16 mouse cellular contexts compared by ENCODE assay signal in the genomic region with DNA sequence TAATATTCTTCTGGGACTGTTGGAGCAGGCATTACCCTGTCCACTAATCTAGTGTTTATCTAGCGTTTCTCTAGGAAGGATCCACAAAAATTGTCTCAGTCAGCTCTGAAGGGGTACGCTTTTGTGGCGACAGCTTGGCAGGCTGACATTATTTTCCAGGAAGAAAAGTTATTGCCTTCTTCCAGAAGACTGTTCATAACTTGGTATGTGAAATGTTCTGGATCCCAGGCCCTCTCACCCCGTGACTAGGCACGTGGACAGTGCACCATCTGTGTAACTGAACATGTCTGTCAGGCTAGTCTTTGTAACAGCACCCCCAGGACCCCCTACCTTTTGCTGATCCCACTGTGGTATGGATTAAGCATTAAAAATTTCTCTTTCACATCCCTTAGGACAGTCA. TPM values are rescaled to one million over a fixed set of nuclear protein-coding genes. Genes with fewer than 3 reads are reported as not detected.
A peak's percentile ranks its signal among the peaks of the same experiment; 100 is the strongest.
DNase-seq lines count a peak whose midpoint lies in the region; ATAC-seq and TF ChIP-seq lines count a peak whose summit lies in the region.
"Had no signal": no experiment of that assay in that cellular context is flagged by ENCODE, and none has a peak within 500 bp of the region (broad histone marks: within the 10 kb centered on the region; RNA-seq: fewer than 3 reads in every experiment).

No protein-coding gene starts in this region.

- no peak for DNase-seq in heart, adult 9 months (ENCODE audit: low spot score in 2 of 2)
- DNase-seq in stomach, postnatal 0 days (ENCODE audit: low spot score) = no peak
- DNase-seq in thymus, postnatal 14 days = no peak
- DNase-seq: adrenal gland, adult 8-10 months; cerebellum, adult 11-12 months; kidney, adult 11 months; layer of hippocampus, postnatal 36 days; right cerebral cortex, postnatal 14 days had no signal

- no peaks in the 10 kb centered on the region for H3K27me3 ChIP-seq in heart, embryonic 14.5 days (ENCODE audit: control insufficient read depth, insufficient read depth, low read length)
- no peaks in the 10 kb centered on the region for H3K27me3 ChIP-seq in stomach, embryonic 16.5 days (ENCODE audit: control insufficient read depth, insufficient read depth, low read length)
- H3K27me3 ChIP-seq in stomach, postnatal 0 days (ENCODE audit: control insufficient read depth, insufficient read depth, low read length) = no peaks in the 10 kb centered on the region
- H3K27me3 ChIP-seq in limb, embryonic 13.5 days = no peaks in the 10 kb centered on the region
- H3K27me3 ChIP-seq in hindbrain, embryonic 13.5 days = 0 out of 2 replicates have a peak, but pooled peaks cover 10% of the 10 kb centered on the region
- H3K27me3 ChIP-seq: forebrain, embryonic 15.5 days; liver, embryonic 15.5 days; neural tube, embryonic 12.5 days had no signal

- H3K27ac ChIP-seq in heart, embryonic 14.5 days (replicated peaks in 1 of 2; ENCODE audit: control insufficient read depth in 1 of 2, insufficient read depth in 1 of 2, low read depth in 2 of 2, low read length in 2 of 2) = peak overlapping the region; percentile 21 to 99; a peak in 2 of 4 replicates
- peak overlapping the region; percentile 17; the same call in 1 of the 2 replicates for H3K27ac ChIP-seq in stomach, embryonic 16.5 days (ENCODE audit: low read length)
- H3K27ac ChIP-seq in stomach, postnatal 0 days (replicated peaks) = no peak overlapping the region
- H3K27ac ChIP-seq in limb, embryonic 13.5 days = peak overlapping the region; percentile 95; the same call in 1 of the 2 replicates
- H3K27ac ChIP-seq in hindbrain, embryonic 13.5 days = no peak overlapping the region
- H3K27ac ChIP-seq: forebrain, embryonic 15.5 days; liver, embryonic 15.5 days; neural tube, embryonic 12.5 days had no signal

- TF ChIP-seq EP300 in stomach, postnatal 0 days (optimal IDR thresholded peaks at IDR 0.05) = no peak

- no peak overlapping the region for H3K9ac ChIP-seq in heart, embryonic 14.5 days (ENCODE audit: low read length)
- no peak overlapping the region for H3K9ac ChIP-seq in stomach, embryonic 16.5 days (ENCODE audit: low read length)
- no peak overlapping the region for H3K9ac ChIP-seq in stomach, postnatal 0 days (ENCODE audit: low read length)
- H3K9ac ChIP-seq in limb, embryonic 13.5 days = no peak overlapping the region
- no peak overlapping the region for H3K9ac ChIP-seq in hindbrain, embryonic 13.5 days
- H3K9ac ChIP-seq: forebrain, embryonic 15.5 days; liver, embryonic 15.5 days; neural tube, embryonic 12.5 days had no signal

- H3K9me3 ChIP-seq in heart, embryonic 14.5 days (ENCODE audit: control insufficient read depth, low read length) = no peaks in the 10 kb centered on the region
- no peaks in the 10 kb centered on the region for H3K9me3 ChIP-seq in stomach, embryonic 16.5 days (replicated peaks; ENCODE audit: control insufficient read depth, low read length)
- no peaks in the 10 kb centered on the region for H3K9me3 ChIP-seq in stomach, postnatal 0 days (ENCODE audit: control insufficient read depth, low read length)
- no peaks in the 10 kb centered on the region for H3K9me3 ChIP-seq in limb, embryonic 13.5 days
- no peaks in the 10 kb centered on the region for H3K9me3 ChIP-seq in hindbrain, embryonic 13.5 days
- H3K9me3 ChIP-seq: forebrain, embryonic 15.5 days; liver, embryonic 15.5 days; neural tube, embryonic 12.5 days had no signal

- H3K4me2 ChIP-seq in heart, embryonic 14.5 days (ENCODE audit: low read length) = peak overlapping the region; percentile 67; the same call in 1 of the 2 replicates
- no peak overlapping the region for H3K4me2 ChIP-seq in stomach, embryonic 16.5 days (ENCODE audit: low read depth, low read length)
- H3K4me2 ChIP-seq in stomach, postnatal 0 days (replicated peaks; ENCODE audit: low read depth) = no peak overlapping the region
- peak overlapping the region; percentile 71 for H3K4me2 ChIP-seq in limb, embryonic 13.5 days (replicated peaks)
- H3K4me2 ChIP-seq in hindbrain, embryonic 13.5 days = no peak overlapping the region
- H3K4me2 ChIP-seq: forebrain, embryonic 15.5 days had no signal

- 54% methylated on average over 5 of the region's 5 CpGs for WGBS in heart, embryonic 14.5 days
- 70% methylated on average over 5 of the region's 5 CpGs for WGBS in stomach, embryonic 16.5 days
- WGBS in stomach, postnatal 0 days = 54% methylated on average over 5 of the region's 5 CpGs
- WGBS in limb, embryonic 13.5 days = 39% methylated on average over 5 of the region's 5 CpGs
- WGBS in hindbrain, embryonic 13.5 days = 83% methylated on average over 5 of the region's 5 CpGs

- H3K4me3 ChIP-seq in heart, embryonic 14.5 days (ENCODE audit: control insufficient read depth in 1 of 2, insufficient read depth in 1 of 2, low read depth in 1 of 2, low read length in 2 of 2) = no peak overlapping the region; a peak in 1 of 4 replicates
- no peak overlapping the region for H3K4me3 ChIP-seq in stomach, embryonic 16.5 days (replicated peaks; ENCODE audit: low read length)
- no peak overlapping the region for H3K4me3 ChIP-seq in stomach, postnatal 0 days (ENCODE audit: low read depth, low read length)
- H3K4me3 ChIP-seq in limb, embryonic 13.5 days = no peak overlapping the region
- no peak overlapping the region for H3K4me3 ChIP-seq in hindbrain, embryonic 13.5 days
- H3K4me3 ChIP-seq: forebrain, embryonic 15.5 days; liver, embryonic 15.5 days; neural tube, embryonic 12.5 days had no signal

- no peak for ATAC-seq in heart, embryonic 14.5 days (ENCODE audit: insufficient number of reproducible peaks, insufficient read depth, low FRiP score, low read depth)
- ATAC-seq in stomach, embryonic 16.5 days (ENCODE audit: insufficient read depth, low FRiP score) = no peak
- ATAC-seq in stomach, postnatal 0 days (ENCODE audit: low FRiP score, low TSS enrichment) = no peak
- ATAC-seq in limb, embryonic 13.5 days (ENCODE audit: low FRiP score, low read depth) = no peak
- ATAC-seq in hindbrain, embryonic 13.5 days (ENCODE audit: low FRiP score) = no peak
- ATAC-seq: CD4-positive, CD25-positive, alpha-beta regulatory T cell, adult 4 months; forebrain, embryonic 15.5 days had no signal

- peaks cover 8 to 31% of the 10 kb centered on the region in 2 experiments for H3K4me1 ChIP-seq in heart, embryonic 14.5 days (ENCODE audit: control insufficient read depth in 2 of 2, insufficient read depth in 2 of 2, low read length in 2 of 2)
- H3K4me1 ChIP-seq in stomach, embryonic 16.5 days (ENCODE audit: control insufficient read depth, insufficient read depth, low read length) = peaks cover 13% of the 10 kb centered on the region; the same call in 1 of the 2 replicates
- no peaks in the 10 kb centered on the region for H3K4me1 ChIP-seq in stomach, postnatal 0 days (replicated peaks; ENCODE audit: control insufficient read depth, insufficient read depth)
- peaks cover 43% of the 10 kb centered on the region for H3K4me1 ChIP-seq in limb, embryonic 13.5 days
- H3K4me1 ChIP-seq in hindbrain, embryonic 13.5 days (replicated peaks) = peaks cover 14% of the 10 kb centered on the region
- H3K4me1 ChIP-seq: neural tube, embryonic 12.5 days had no signal

- TF ChIP-seq CTCF in stomach, postnatal 0 days (IDR thresholded peaks at IDR 0.05; ENCODE audit: low read depth) = no peak

- H3K36me3 ChIP-seq in heart, embryonic 14.5 days (ENCODE audit: control insufficient read depth, insufficient read depth, low read length) = no peaks in the 10 kb centered on the region; the same call in 1 of the 2 replicates
- H3K36me3 ChIP-seq in stomach, embryonic 16.5 days (ENCODE audit: control insufficient read depth, insufficient read depth, low read length) = no peaks in the 10 kb centered on the region
- no peaks in the 10 kb centered on the region for H3K36me3 ChIP-seq in stomach, postnatal 0 days (ENCODE audit: control insufficient read depth, insufficient read depth, low read length)
- H3K36me3 ChIP-seq in limb, embryonic 13.5 days = no peaks in the 10 kb centered on the region
- H3K36me3 ChIP-seq in hindbrain, embryonic 13.5 days = no peaks in the 10 kb centered on the region
- H3K36me3 ChIP-seq: forebrain, embryonic 15.5 days; liver, embryonic 15.5 days; neural tube, embryonic 12.5 days had no signal

RNA-seq across cellular contexts. Expression of gene Ednra, which starts 1.1 kb away (rescaled TPM):
- polyA plus RNA-seq in heart, embryonic 14.5 days (2014; fragmentation: Nextera tagmentation; extraction: Ambion mirVana) = 47.3 and 49.0 TPM in 2 replicates
- polyA plus RNA-seq in stomach, embryonic 16.5 days (2015; fragmentation: Nextera tagmentation; extraction: Ambion mirVana) = 26.0 and 28.7 TPM in 2 replicates
- polyA plus RNA-seq in stomach, postnatal 0 days (2015; fragmentation: Nextera tagmentation; extraction: Ambion mirVana) = 7.3 and 8.3 TPM in 2 replicates
- polyA plus RNA-seq in limb, embryonic 13.5 days (2015; fragmentation: Nextera tagmentation; extraction: Ambion mirVana) = 37.5 and 42.2 TPM in 2 replicates
- 7.2 and 8.1 TPM in 2 replicates for polyA plus RNA-seq in hindbrain, embryonic 13.5 days (2015; fragmentation: Nextera tagmentation; extraction: Ambion mirVana)
- polyA plus RNA-seq: CD4-positive, CD25-positive, alpha-beta regulatory T cell, adult 4 months had no signal

Comparison
In these comparisons a context has a peak if more than half of its experiments do, and no peak if none do; other contexts are left out.
1. H3K27ac ChIP-seq: peak in heart, embryonic 14.5 days (2 of 2), stomach, embryonic 16.5 days (single experiment) and limb, embryonic 13.5 days (single experiment); none in stomach, postnatal 0 days (single experiment) and hindbrain, embryonic 13.5 days (single experiment).
2. H3K4me2 ChIP-seq: peak in heart, embryonic 14.5 days (single experiment) and limb, embryonic 13.5 days (single experiment); none in stomach, embryonic 16.5 days (single experiment), stomach, postnatal 0 days (single experiment) and hindbrain, embryonic 13.5 days (single experiment).